Mouse (Mus musculus): Measurements from ENCODE around the gene Proser3. TPM values are rescaled to one million over a fixed set of nuclear protein-coding genes. Genes with fewer than 3 reads are reported as not detected.

Proser3 gene
- polyA plus RNA-seq, 1 experiment = 12.4 TPM

GRCm38 (mm10) chr7:30592772-30593423 is 40.8 kb upstream of the Proser3 start:
- 37% methylated on average over 5 of the region's 5 CpGs for WGBS
- DNase-seq = no peak
- no peak for TF ChIP-seq POLR2A (IDR thresholded peaks at IDR 0.05; ENCODE audit: borderline replicate concordance, extremely low read depth, low read depth, low read length)
- peaks cover 8% of the 10 kb centered on the region for H3K4me1 ChIP-seq (ENCODE audit: control insufficient read depth, insufficient read depth, low read length)
- H3K4me3 ChIP-seq (replicated peaks; ENCODE audit: extremely low read depth, low read depth, low read length) = no peak overlapping the region

DNA sequence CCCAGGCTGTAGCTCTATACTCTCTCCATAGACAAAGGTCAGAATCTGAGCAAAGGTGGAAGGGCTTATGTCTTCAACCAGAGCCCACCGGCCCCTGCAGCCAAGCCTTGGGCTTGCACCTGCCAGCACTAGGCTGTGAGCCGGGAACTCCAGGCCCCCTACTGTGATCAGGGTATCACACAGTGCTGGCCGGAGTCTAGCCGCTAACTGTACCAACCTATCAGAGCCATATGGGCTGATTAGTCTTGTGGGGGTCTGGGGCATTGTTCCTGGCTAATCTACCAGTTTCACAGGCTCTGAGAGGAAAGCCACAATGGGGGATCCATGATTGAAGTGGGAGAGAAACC is 39.5 kb upstream of the Proser3 start:
- H3K4me1 ChIP-seq (ENCODE audit: control insufficient read depth, insufficient read depth, low read length) = peaks cover 15% of the 10 kb centered on the region
- no peak for DNase-seq
- TF ChIP-seq CTCF (IDR thresholded peaks at IDR 0.05; ENCODE audit: insufficient read depth, low read length) (no peak), POLR2A (IDR thresholded peaks at IDR 0.05; ENCODE audit: borderline replicate concordance, extremely low read depth, low read depth, low read length) (no peak)
- 75% methylated on average over 4 of the region's 4 CpGs for WGBS
- no peak overlapping the region for H3K4me3 ChIP-seq (replicated peaks; ENCODE audit: extremely low read depth, low read depth, low read length)

DNA sequence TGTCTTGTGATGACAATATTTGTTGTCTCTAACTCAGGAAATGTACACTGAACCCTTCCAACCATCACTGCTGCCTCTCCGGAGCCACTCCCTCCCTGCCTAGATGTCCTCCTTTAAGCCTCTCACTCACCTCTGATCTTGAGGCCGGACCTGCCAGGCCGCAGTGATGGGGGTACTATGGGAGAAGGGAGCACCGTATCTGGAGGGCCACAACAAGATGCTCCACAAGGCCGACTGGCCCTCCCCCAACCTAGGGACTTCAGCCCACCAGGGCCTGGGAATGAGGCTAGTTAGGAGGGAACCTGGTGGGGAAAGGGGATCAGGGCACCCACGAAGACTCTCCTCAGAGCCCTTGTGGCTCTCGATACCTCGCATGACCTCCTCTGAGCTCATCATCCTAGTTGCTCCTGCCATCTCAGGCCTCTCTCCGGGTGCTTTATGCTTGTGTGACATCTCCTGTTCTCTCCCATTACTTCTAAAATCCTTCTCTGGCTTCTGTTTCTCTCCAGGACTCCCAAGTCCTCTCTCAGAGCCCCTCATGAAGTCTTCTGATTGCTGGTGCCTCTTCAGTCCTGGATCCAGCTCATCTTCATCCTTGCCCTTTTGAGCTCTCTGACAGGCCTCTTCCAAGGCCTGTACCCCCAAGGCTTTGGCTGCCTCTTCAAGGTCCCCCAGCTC is 39.0 kb upstream of the Proser3 start:
- DNase-seq = no peak
- H3K4me1 ChIP-seq (ENCODE audit: control insufficient read depth, insufficient read depth, low read length) = peaks cover 15% of the 10 kb centered on the region
- WGBS = 83% methylated on average over 9 of the region's 9 CpGs
- TF ChIP-seq CTCF (IDR thresholded peaks at IDR 0.05; ENCODE audit: insufficient read depth, low read length) = no peak
- TF ChIP-seq POLR2A (IDR thresholded peaks at IDR 0.05; ENCODE audit: borderline replicate concordance, extremely low read depth, low read depth, low read length) = no peak
- H3K4me3 ChIP-seq (replicated peaks; ENCODE audit: extremely low read depth, low read depth, low read length) = no peak overlapping the region

DNA sequence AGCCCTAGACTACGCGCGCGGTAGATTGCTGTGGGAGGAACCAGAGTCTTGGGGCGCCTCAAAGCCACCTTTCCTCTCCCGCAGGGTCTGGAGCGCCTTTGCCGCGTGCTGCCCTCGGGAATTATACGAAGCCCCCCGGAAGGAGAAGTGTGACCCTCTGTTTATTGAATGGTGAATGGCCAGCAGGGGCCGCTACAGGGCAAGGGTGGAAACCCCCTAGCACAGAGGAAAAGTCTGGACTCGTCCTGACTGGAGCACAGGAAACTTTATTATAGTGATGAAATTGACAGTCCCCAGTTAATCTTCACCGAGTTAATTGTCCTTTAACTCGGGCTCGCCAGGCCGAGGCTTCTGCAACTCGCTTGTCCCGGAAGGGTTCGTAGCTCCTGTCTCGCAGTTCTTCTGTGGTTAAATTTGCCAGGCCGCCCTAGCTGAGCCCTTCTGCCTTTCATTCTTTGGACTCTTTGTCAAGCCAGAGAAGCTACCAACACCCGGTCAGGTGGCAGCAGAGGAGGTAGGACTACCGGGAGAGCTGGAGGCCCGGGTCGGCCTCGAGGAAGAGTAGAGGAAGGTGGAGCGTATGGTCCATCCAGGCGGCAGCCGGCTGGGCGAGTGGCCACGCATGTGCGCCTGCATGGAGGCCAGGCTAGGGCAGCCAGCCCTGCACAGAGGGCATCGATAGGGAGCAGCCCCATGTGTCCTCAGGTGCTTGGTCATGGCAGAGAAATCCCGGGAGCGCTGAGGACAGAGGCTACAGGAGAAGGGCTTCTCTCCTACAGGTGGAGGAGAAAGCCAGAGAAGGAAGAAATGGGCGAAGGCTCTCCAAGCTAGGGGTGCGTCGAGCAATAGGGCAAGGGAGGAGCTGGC is 37.6 kb upstream of the Proser3 start:
- TF ChIP-seq CTCF (IDR thresholded peaks at IDR 0.05; ENCODE audit: insufficient read depth, low read length) (peak; percentile 87), POLR2A (IDR thresholded peaks at IDR 0.05; ENCODE audit: borderline replicate concordance, extremely low read depth, low read depth, low read length) (no peak)
- H3K4me1 ChIP-seq (ENCODE audit: control insufficient read depth, insufficient read depth, low read length) = peaks cover 15% of the 10 kb centered on the region
- H3K4me3 ChIP-seq (replicated peaks; ENCODE audit: extremely low read depth, low read depth, low read length) = peak overlapping the region; percentile 88
- 23% methylated on average over 40 of the region's 40 CpGs for WGBS
- peak; percentile 90 for DNase-seq

- Histone ChIP-seq H3K4me3 (replicated peaks; ENCODE audit: extremely low read depth, low read depth, low read length) (peak within 1 kb of the TSS; percentile 88), H3K4me1 (ENCODE audit: control insufficient read depth, insufficient read depth, low read length) (peaks cover 15% of the 10 kb centered on the region)
- peak; percentile 95 for DNase-seq
- TF ChIP-seq POLR2A (IDR thresholded peaks at IDR 0.05; ENCODE audit: borderline replicate concordance, extremely low read depth, low read depth, low read length) (peak; percentile 87; the same call in 1 of the 2 replicates), CTCF (IDR thresholded peaks at IDR 0.05; ENCODE audit: insufficient read depth, low read length) (no peak)
- WGBS = under 1% methylated on average over 52 of the region's 68 CpGs
These were observed 36.8 kb upstream of the Proser3 start, which contains the start of gene Kmt2b for GRCm38 (mm10) chr7:30588676-30589434. Gene Kmt2b, minus strand, starts transcription at chr7:30588726.

DNA sequence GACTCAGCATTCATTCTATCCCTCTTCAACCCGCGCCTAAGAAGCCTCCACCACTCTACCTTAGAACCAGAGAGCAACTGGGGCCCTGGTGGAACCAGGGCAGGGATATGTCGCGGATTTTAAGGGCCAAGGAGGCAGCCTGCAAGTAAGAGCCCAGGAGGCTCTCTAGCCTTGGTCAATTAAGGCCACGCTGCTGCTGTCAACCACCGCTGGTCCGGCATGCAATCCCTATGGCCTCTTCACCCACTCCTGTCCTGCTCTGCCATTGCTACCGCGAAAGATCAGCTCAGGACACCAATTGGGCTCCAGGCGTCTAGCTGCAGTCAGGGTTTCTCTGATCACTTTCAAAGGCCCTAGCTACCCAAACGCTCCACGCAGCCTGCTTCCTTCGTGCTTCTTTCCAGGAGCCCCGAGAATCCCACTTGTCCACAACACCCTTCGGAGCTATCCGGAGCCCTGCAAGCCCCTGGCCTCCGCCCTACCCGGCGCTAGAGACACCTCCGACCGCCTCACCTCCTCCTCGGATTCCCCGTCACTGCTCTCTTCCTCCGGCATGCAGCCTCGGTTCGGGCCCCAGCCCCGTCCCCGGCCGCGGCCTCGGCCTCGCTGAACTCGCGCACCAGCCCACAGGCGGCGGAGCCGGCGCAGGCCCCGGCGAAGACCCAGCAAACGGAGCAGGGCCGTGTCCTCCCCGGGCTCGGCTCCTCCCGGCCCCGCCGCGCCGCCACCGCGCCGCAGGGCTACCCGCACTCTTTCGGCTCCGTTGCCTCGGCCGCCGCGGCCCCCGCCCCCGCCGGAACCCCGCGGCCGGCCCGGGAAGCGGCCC is 36.0 kb upstream of the Proser3 start:
- under 1% methylated on average over 50 of the region's 67 CpGs for WGBS
- H3K4me1 ChIP-seq (ENCODE audit: control insufficient read depth, insufficient read depth, low read length) = peaks cover 13% of the 10 kb centered on the region
- no peak for TF ChIP-seq CTCF (IDR thresholded peaks at IDR 0.05; ENCODE audit: insufficient read depth, low read length)
- no peak for TF ChIP-seq POLR2A (IDR thresholded peaks at IDR 0.05; ENCODE audit: borderline replicate concordance, extremely low read depth, low read depth, low read length)
- peak; percentile 70 for DNase-seq
- peak overlapping the region; percentile 69 for H3K4me3 ChIP-seq (replicated peaks; ENCODE audit: extremely low read depth, low read depth, low read length)

DNA sequence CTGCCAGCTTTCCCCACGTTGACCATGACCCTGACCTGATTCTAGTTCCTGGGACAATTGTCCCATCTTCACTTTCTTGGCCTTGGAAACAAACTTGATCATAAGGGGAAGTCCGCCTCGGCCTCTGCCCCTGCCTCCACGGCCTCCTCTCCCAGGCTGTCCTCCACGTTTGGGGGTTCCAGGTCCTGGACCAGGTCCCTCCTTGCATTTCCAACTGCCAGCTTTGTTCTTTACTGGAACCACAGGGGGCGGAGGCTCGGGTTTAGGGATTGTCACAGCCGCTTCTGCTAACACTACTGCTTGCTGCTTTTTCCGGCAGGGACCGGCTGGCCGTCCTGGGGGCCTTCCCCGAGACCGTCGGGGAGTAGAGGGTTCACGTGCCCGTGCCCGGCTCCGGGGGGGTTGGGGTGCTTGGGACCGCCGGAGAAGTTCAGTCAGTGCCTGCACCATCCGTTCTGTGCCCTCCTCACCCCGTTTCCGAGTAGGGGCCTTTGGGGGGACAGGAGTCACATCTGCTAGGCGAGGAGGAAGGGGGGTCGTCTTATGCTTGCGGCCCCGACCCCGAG is 34.4 kb upstream of the Proser3 start:
- Histone ChIP-seq H3K4me3 (replicated peaks; ENCODE audit: extremely low read depth, low read depth, low read length) (no peak overlapping the region), H3K4me1 (ENCODE audit: control insufficient read depth, insufficient read depth, low read length) (peaks cover 11% of the 10 kb centered on the region; the same call in 1 of the 2 replicates)
- 87% methylated on average over 28 of the region's 28 CpGs for WGBS
- DNase-seq = no peak
- TF ChIP-seq POLR2A (IDR thresholded peaks at IDR 0.05; ENCODE audit: borderline replicate concordance, extremely low read depth, low read depth, low read length) (no peak), CTCF (IDR thresholded peaks at IDR 0.05; ENCODE audit: insufficient read depth, low read length) (no peak)

DNA sequence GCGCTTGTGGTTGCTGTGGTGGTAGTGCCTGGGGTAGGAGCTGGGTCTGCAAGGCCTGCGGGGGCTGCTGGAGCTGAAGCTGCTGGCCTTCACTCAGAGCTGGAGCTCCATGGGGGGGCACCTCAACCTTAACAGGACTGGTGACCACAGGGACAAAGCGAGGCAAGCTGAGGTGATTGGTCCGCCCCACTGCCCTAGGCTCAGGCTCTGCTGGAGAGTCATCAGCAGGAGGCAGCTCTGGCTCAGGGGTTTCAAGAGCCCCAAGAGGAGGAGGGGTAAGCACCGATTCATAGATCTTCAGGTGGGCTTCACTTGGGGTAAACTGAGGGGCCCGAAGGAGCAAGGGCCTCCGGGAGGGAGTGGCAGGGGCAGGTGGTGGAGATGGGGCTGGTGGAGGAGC is 33.1 kb upstream of the Proser3 start:
- WGBS = 93% methylated on average over 7 of the region's 7 CpGs
- no peak for TF ChIP-seq POLR2A (IDR thresholded peaks at IDR 0.05; ENCODE audit: borderline replicate concordance, extremely low read depth, low read depth, low read length)
- TF ChIP-seq CTCF (IDR thresholded peaks at IDR 0.05; ENCODE audit: insufficient read depth, low read length) = no peak
- Histone ChIP-seq H3K4me1 (ENCODE audit: control insufficient read depth, insufficient read depth, low read length) (peaks cover 11% of the 10 kb centered on the region; the same call in 1 of the 2 replicates), H3K4me3 (replicated peaks; ENCODE audit: extremely low read depth, low read depth, low read length) (no peak overlapping the region)
- no peak for DNase-seq

All from lung, adult 2 months (tissue).